Comparison of ENCODE assay signal across 9 mouse cellular contexts in the genomic region with DNA sequence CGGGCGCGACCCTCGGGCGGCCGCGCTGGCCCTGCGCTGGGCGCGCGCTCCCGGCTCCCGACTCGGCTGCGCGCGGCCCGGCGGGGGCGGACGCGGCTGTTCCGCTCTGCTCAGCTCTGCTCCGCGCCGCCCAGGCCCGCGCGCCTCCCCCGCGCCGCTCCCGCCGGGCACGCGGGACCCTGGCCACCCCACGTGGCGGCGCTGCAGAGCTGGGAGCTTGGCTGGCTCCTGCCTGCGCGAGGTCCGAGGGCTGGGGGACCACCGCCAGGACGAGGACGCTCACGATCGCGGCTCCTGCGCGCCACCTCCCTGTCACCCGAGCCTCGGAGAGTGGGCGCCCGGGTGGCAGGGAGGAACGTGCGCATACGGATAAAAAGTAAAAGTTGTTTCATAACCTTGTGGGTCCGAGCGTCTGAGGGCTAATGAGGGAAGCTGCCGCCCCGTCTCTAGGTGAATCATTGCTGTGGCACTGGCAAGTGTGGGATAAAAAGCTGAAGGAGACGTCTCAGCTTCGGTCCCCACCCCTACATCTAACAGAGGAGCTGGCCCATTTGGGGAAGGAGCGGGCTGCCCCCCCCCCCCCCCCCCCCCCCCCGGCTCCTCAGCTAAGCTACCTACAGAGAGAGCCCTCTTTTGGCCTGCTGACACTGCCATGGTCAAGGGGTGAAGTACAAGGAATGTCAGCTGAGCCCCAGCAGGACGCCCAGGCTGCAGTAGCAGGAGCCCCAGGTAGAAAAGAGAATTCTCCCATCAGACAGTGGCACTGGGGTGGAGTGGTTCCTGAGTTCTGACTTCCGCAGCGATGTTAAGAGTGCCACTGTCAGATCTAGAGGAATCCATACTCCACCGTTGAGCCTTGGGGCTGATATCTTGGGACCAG. TPM values are rescaled to one million over a fixed set of nuclear protein-coding genes. Genes with fewer than 3 reads are reported as not detected.
DNase-seq lines count a peak whose midpoint lies in the region; ATAC-seq and TF ChIP-seq lines count a peak whose summit lies in the region.
"Had no signal": no experiment of that assay in that cellular context is flagged by ENCODE, and none has a peak within 500 bp of the region (broad histone marks: within the 10 kb centered on the region; RNA-seq: fewer than 3 reads in every experiment).

TSS of gene 2010300C02Rik (minus strand) at position 325 of the 880 bp plus-strand sequence.

- under 1% methylated on average over 61 of the region's 69 CpGs for WGBS in heart, embryonic 10.5 days
- 1% methylated on average over 45 of the region's 69 CpGs for WGBS in kidney, embryonic 16.5 days
- WGBS in midbrain, embryonic 15.5 days = 1% methylated on average over 56 of the region's 69 CpGs
- WGBS in stomach, postnatal 0 days = under 1% methylated on average over 49 of the region's 69 CpGs

- no peaks in the 10 kb centered on the region for H3K9me3 ChIP-seq in heart, embryonic 10.5 days
- no peaks in the 10 kb centered on the region for H3K9me3 ChIP-seq in kidney, embryonic 16.5 days (ENCODE audit: low read length)
- H3K9me3 ChIP-seq in midbrain, embryonic 15.5 days = no peaks in the 10 kb centered on the region
- no peaks in the 10 kb centered on the region for H3K9me3 ChIP-seq in stomach, postnatal 0 days (ENCODE audit: control insufficient read depth, low read length)

- peak within 1 kb of the TSS; percentile 94 for H3K4me2 ChIP-seq in kidney, embryonic 16.5 days (replicated peaks; ENCODE audit: low read depth, low read length)
- H3K4me2 ChIP-seq in midbrain, embryonic 15.5 days = peak within 1 kb of the TSS; percentile 90
- peak within 1 kb of the TSS; percentile 95 for H3K4me2 ChIP-seq in stomach, postnatal 0 days (replicated peaks; ENCODE audit: low read depth)

- H3K9ac ChIP-seq in kidney, embryonic 16.5 days (replicated peaks; ENCODE audit: low read length) = peak within 1 kb of the TSS; percentile 68
- peak within 1 kb of the TSS; percentile 51 for H3K9ac ChIP-seq in midbrain, embryonic 15.5 days
- peak within 1 kb of the TSS; percentile 75 for H3K9ac ChIP-seq in stomach, postnatal 0 days (ENCODE audit: low read length)

- H3K36me3 ChIP-seq in heart, embryonic 10.5 days = no peaks in the 10 kb centered on the region
- no peaks in the 10 kb centered on the region for H3K36me3 ChIP-seq in kidney, embryonic 16.5 days (ENCODE audit: insufficient read depth, low read length)
- H3K36me3 ChIP-seq in midbrain, embryonic 15.5 days (replicated peaks) = no peaks in the 10 kb centered on the region
- no peaks in the 10 kb centered on the region for H3K36me3 ChIP-seq in stomach, postnatal 0 days (ENCODE audit: control insufficient read depth, insufficient read depth, low read length)

- DNase-seq in gastrocnemius, postnatal 10 days = peak; percentile 66
- no peak for DNase-seq in gastrocnemius, adult 8-10 months (ENCODE audit: low spot score in 2 of 2)
- peak; percentile 66 for DNase-seq in embryo, embryonic 10 days (ENCODE audit: low spot score)
- no peak for DNase-seq in heart, embryonic 10.5 days (ENCODE audit: low spot score)
- peak; percentile 37 for DNase-seq in liver
- DNase-seq in stomach, postnatal 0 days (ENCODE audit: low spot score) = peak; percentile 82

- peak within 1 kb of the TSS; percentile 75 for H3K27ac ChIP-seq in heart, embryonic 10.5 days
- 0 out of 2 replicates have a peak within 1 kb of the TSS, but pooled peaks have one; percentile 34 for H3K27ac ChIP-seq in kidney, embryonic 16.5 days (ENCODE audit: low read length)
- no peak within 1 kb of the TSS for H3K27ac ChIP-seq in midbrain, embryonic 15.5 days
- peak within 1 kb of the TSS; percentile 84 for H3K27ac ChIP-seq in stomach, postnatal 0 days (replicated peaks)

- H3K4me1 ChIP-seq in heart, embryonic 10.5 days = peaks cover 14% of the 10 kb centered on the region
- peaks cover 10% of the 10 kb centered on the region; the same call in 1 of the 2 replicates for H3K4me1 ChIP-seq in kidney, embryonic 16.5 days (ENCODE audit: insufficient read depth, low read length)
- H3K4me1 ChIP-seq in midbrain, embryonic 15.5 days = peaks cover 8% of the 10 kb centered on the region
- no peaks in the 10 kb centered on the region for H3K4me1 ChIP-seq in stomach, postnatal 0 days (replicated peaks; ENCODE audit: control insufficient read depth, insufficient read depth)

- peak; percentile 92 for ATAC-seq in kidney, embryonic 16.5 days (ENCODE audit: low FRiP score, low TSS enrichment)
- ATAC-seq in midbrain, embryonic 15.5 days (replicated peaks) = peak; percentile 93
- peak; percentile 88 for ATAC-seq in stomach, postnatal 0 days (ENCODE audit: low FRiP score, low TSS enrichment)

- peak; percentile 65 for TF ChIP-seq CTCF in stomach, postnatal 0 days (IDR thresholded peaks at IDR 0.05; ENCODE audit: low read depth)

- TF ChIP-seq EP300 in stomach, postnatal 0 days (optimal IDR thresholded peaks at IDR 0.05) = no peak

- peak within 1 kb of the TSS; percentile 74 for H3K4me3 ChIP-seq in heart, embryonic 10.5 days
- H3K4me3 ChIP-seq in kidney, embryonic 16.5 days (ENCODE audit: low read length) = peak within 1 kb of the TSS; percentile 62
- H3K4me3 ChIP-seq in midbrain, embryonic 15.5 days = peak within 1 kb of the TSS; percentile 71
- peak within 1 kb of the TSS; percentile 63 for H3K4me3 ChIP-seq in stomach, postnatal 0 days (ENCODE audit: low read depth, low read length)

- H3K27me3 ChIP-seq in heart, embryonic 10.5 days (ENCODE audit: insufficient read depth, poor library complexity, severe bottlenecking) = peaks cover 36% of the 10 kb centered on the region
- H3K27me3 ChIP-seq in kidney, embryonic 16.5 days (ENCODE audit: insufficient read depth, low read length) = peaks cover 18% of the 10 kb centered on the region; the same call in 1 of the 2 replicates
- peaks cover 16% of the 10 kb centered on the region for H3K27me3 ChIP-seq in midbrain, embryonic 15.5 days (replicated peaks)
- no peaks in the 10 kb centered on the region for H3K27me3 ChIP-seq in stomach, postnatal 0 days (ENCODE audit: control insufficient read depth, insufficient read depth, low read length)

RNA-seq across cellular contexts. Expression of gene 2010300C02Rik, which starts in this region (rescaled TPM):
- under 1 TPM; 0.38 to 0.86 TPM for total RNA-seq in gastrocnemius, postnatal 10 days (2021)
- total RNA-seq in gastrocnemius, adult 8-10 months (2022) = under 1 TPM; 0.18 to 0.67 (median 0.25) TPM
- polyA plus RNA-seq in heart, embryonic 10.5 days (2016; fragmentation: Nextera tagmentation; extraction: Ambion mirVana) = 2.5 and 3.4 TPM in 2 replicates
- polyA plus RNA-seq in kidney, embryonic 16.5 days (2015; fragmentation: Nextera tagmentation; extraction: Ambion mirVana) = 2.4 and 2.6 TPM in 2 replicates
- polyA plus RNA-seq in midbrain, embryonic 15.5 days (2015; fragmentation: Nextera tagmentation; extraction: Ambion mirVana) = 2.7 and 3.7 TPM in 2 replicates
- 7.5 and 8.5 TPM in 2 replicates for polyA plus RNA-seq in stomach, postnatal 0 days (2015; fragmentation: Nextera tagmentation; extraction: Ambion mirVana)
- polyA plus RNA-seq: C2C12 had no signal

Comparison
In these comparisons a context has a peak if more than half of its experiments do, and no peak if none do; other contexts are left out.
1. Peak in DNase-seq in gastrocnemius, postnatal 10 days; RNA of the gene not detected or under 1 TPM.
2. DNase-seq: peak in embryo, embryonic 10 days (single experiment), liver (single experiment) and stomach, postnatal 0 days (single experiment); none in gastrocnemius, adult 8-10 months (0 of 2) and heart, embryonic 10.5 days (single experiment).
3. Peak in every context shown above with its lines, with median percentiles within 50 percentile points of each other: H3K4me3 ChIP-seq, ATAC-seq, H3K4me2 ChIP-seq and H3K9ac ChIP-seq.